Mouse (Mus musculus): ENCODE data around the gene Brinp2.

Gene Brinp2

GRCm38 (mm10) chr1:158226689-158227088, 129.4 kb downstream of the Brinp2 start:
- in situ Hi-C loops (cut with MboI, MseI), result loop anchor here (10.0 kb wide), 1 partner anchor 1188 kb away; no protein-coding TSS in a partner anchor

- in situ Hi-C loops (cut with MboI, MseI), result loop anchor here (10.0 kb wide), 1 partner anchor 1194 kb away; no protein-coding TSS in a partner anchor
Measured at GRCm38 (mm10) chr1:158221048-158221447, 135.1 kb downstream of the Brinp2 start.

- in situ Hi-C loops (cut with MboI, MseI), result loop anchor here (10.0 kb wide), 1 partner anchor 1195 kb away; no protein-coding TSS in a partner anchor
Measured at GRCm38 (mm10) chr1:158220148-158220547, 136.0 kb downstream of the Brinp2 start.

GRCm38 (mm10) chr1:158218750-158219149, 137.4 kb downstream of the Brinp2 start:
- in situ Hi-C loops (cut with MboI, MseI), result no loop called here

GRCm38 (mm10) chr1:158218294-158218693, 137.8 kb downstream of the Brinp2 start:
- in situ Hi-C loops (cut with MboI, MseI), result no loop called here

GRCm38 (mm10) chr1:158215581-158215980, 140.5 kb downstream of the Brinp2 start:
- in situ Hi-C loops (cut with MboI, MseI), result no loop called here

- in situ Hi-C loops (cut with MboI, MseI), result no loop called here
Measured at GRCm38 (mm10) chr1:158214743-158215142, 141.4 kb downstream of the Brinp2 start.

- in situ Hi-C loops (cut with MboI, MseI), result no loop called here
Measured at GRCm38 (mm10) chr1:158213736-158214135, 142.4 kb downstream of the Brinp2 start.

- in situ Hi-C loops (cut with MboI, MseI), result no loop called here
Measured at GRCm38 (mm10) chr1:158207620-158208019, 148.5 kb downstream of the Brinp2 start.

- in situ Hi-C loops (cut with MboI, MseI), result no loop called here
Measured at GRCm38 (mm10) chr1:158202932-158203331, 153.2 kb downstream of the Brinp2 start.

All from regulatory T cell (primary cell).